Comparison of ENCODE assay signal across 11 mouse cellular contexts in genomic region chr10:63810043-63810617, GRCm38 (mm10).
DNase-seq lines count a peak whose midpoint lies in the region; ATAC-seq lines count a peak whose summit lies in the region.
"Had no signal": no experiment of that assay in that cellular context is flagged by ENCODE, and none has a peak within 500 bp of the region (broad histone marks: within the 10 kb centered on the region; RNA-seq: fewer than 3 reads in every experiment).

No protein-coding gene starts in this region.

- peak; percentile 40 for DNase-seq in left cerebral cortex, postnatal 4 days
- no peak for DNase-seq in left cerebral cortex, adult 18-20 months (ENCODE audit: low spot score in 2 of 2)
- DNase-seq in cerebellum, adult 9-10 months, result peak; percentile 50
- peak; percentile 9 for DNase-seq in retina, postnatal 1 day
- DNase-seq in urinary bladder, postnatal 36 days (ENCODE audit: low spot score in 2 of 2), result no peak
- DNase-seq in urinary bladder, postnatal 14 days (ENCODE audit: low spot score), result no peak
- DNase-seq in layer of hippocampus, adult 9-10 months (ENCODE audit: low spot score), result no peak
- DNase-seq: adrenal gland, postnatal 25 days had no signal

- ATAC-seq in heart, embryonic 15.5 days (replicated peaks; ENCODE audit: insufficient number of reproducible peaks, insufficient read depth, low FRiP score, low read depth), result no peak
- ATAC-seq: CD4-positive, CD25-positive, alpha-beta regulatory T cell, adult 4 months; forebrain, embryonic 16.5 days had no signal

- H3K27ac ChIP-seq in heart, embryonic 15.5 days, result peak overlapping the region; percentile 31; the same call in 1 of the 2 replicates

- H3K4me3 ChIP-seq in heart, embryonic 15.5 days, result no peak overlapping the region

- no peaks in the 10 kb centered on the region for H3K36me3 ChIP-seq in heart, embryonic 15.5 days

- intact Hi-C loops in left cerebral cortex, postnatal 4 days (cut with DNase I), result no loop called here

- no peaks in the 10 kb centered on the region for H3K9me3 ChIP-seq in heart, embryonic 15.5 days (replicated peaks)

- no peak overlapping the region for H3K4me2 ChIP-seq in heart, embryonic 15.5 days

- H3K4me1 ChIP-seq in heart, embryonic 15.5 days (replicated peaks), result peaks cover 17% of the 10 kb centered on the region

- 21% methylated on average over 9 of the region's 9 CpGs for WGBS in heart, embryonic 15.5 days

- no peaks in the 10 kb centered on the region for H3K27me3 ChIP-seq in heart, embryonic 15.5 days

- H3K9ac ChIP-seq in heart, embryonic 15.5 days, result no peak overlapping the region

Comparison
In these comparisons a context has a peak if more than half of its experiments do, and no peak if none do; other contexts are left out.
1. DNase-seq: peak in left cerebral cortex, postnatal 4 days (single experiment), cerebellum, adult 9-10 months (single experiment) and retina, postnatal 1 day (single experiment); none in left cerebral cortex, adult 18-20 months (0 of 2), urinary bladder, postnatal 36 days (0 of 2), urinary bladder, postnatal 14 days (single experiment) and layer of hippocampus, adult 9-10 months (single experiment).